8 mouse cellular contexts compared by ENCODE assay signal in genomic region chr3:96501391-96502115, GRCm38 (mm10). TPM values are rescaled to one million over a fixed set of nuclear protein-coding genes. Genes with fewer than 3 reads are reported as not detected.
DNase-seq lines count a peak whose midpoint lies in the region; ATAC-seq and TF ChIP-seq lines count a peak whose summit lies in the region.

No protein-coding gene starts in this region.

- peak; percentile 95 for DNase-seq in adipocyte (ENCODE audit: low spot score)
- peak; percentile 72 to 75 for DNase-seq in gastrocnemius, adult 8-10 months (ENCODE audit: low spot score in 2 of 2)
- DNase-seq in left cerebral cortex, postnatal 10 days (ENCODE audit: extremely low spot score in 1 of 2, low spot score in 2 of 2) = peak; percentile 82 to 83
- peak; percentile 86 to 88 for DNase-seq in right cerebral cortex, postnatal 10 days (ENCODE audit: low spot score in 2 of 2)
- DNase-seq in urinary bladder, postnatal 14 days (ENCODE audit: low spot score) = peak; percentile 87

- peak; percentile 29 for ATAC-seq in inflammation-experienced regulatory T-cells, adult 6 months
- 0 out of 2 replicates have a peak, but pooled peaks have one; percentile 21 for ATAC-seq in megakaryocyte progenitor cell, adult 5-6 weeks (replicated peaks; ENCODE audit: poor library complexity)

- TF ChIP-seq POLR2A in cortical plate, adult 2 months (IDR thresholded peaks at IDR 0.05; ENCODE audit: extremely low read depth, insufficient read depth, low read length) = no peak

- intact Hi-C loops in left cerebral cortex, postnatal 10 days (cut with DNase I) = loop anchor here (5.0 kb wide), 1 partner anchor 219 kb away; no protein-coding TSS in a partner anchor

- no peak for TF ChIP-seq CTCF in cortical plate, adult 2 months (IDR thresholded peaks at IDR 0.05; ENCODE audit: extremely low read depth, insufficient read depth, low read length)

- H3K4me1 ChIP-seq in cortical plate, adult 2 months (ENCODE audit: control insufficient read depth, insufficient read depth, low read length) = no peaks in the 10 kb centered on the region

- H3K4me3 ChIP-seq in cortical plate, adult 2 months (ENCODE audit: insufficient read depth, low read length) = peak overlapping the region; percentile 61

- no peak overlapping the region for H3K27ac ChIP-seq in cortical plate, adult 2 months (ENCODE audit: insufficient read depth, low read length)

RNA-seq across cellular contexts. Expression of gene Hfe2, which starts 23.4 kb away (rescaled TPM):
- polyA plus RNA-seq in cortical plate, adult 2 months (2012; rRNA removed) = 1.4 and 1.5 TPM in 2 replicates
- total RNA-seq in gastrocnemius, adult 8-10 months (2022) = 100 to 1,000 TPM; 562 to 917 (median 709) TPM
- polyA plus RNA-seq in inflammation-experienced regulatory T-cells, adult 6 months (2017; shearing (Covaris generic)) = not detected
- total RNA-seq in left cerebral cortex, postnatal 10 days (2021) = under 1 TPM; 0.39 to 0.57 TPM
- total RNA-seq in megakaryocyte progenitor cell, adult 5-6 weeks (2015) = not detected in 2 replicates
- not detected in 2 replicates for total RNA-seq in megakaryocyte progenitor cell, adult 5-6 weeks (2017)

RNA-seq across cellular contexts. Expression of gene BC107364, which starts 49.4 kb away (rescaled TPM):
- not detected in 2 replicates for polyA plus RNA-seq in cortical plate, adult 2 months (2012; rRNA removed)
- not detected for total RNA-seq in gastrocnemius, adult 8-10 months (2022)
- not detected for polyA plus RNA-seq in inflammation-experienced regulatory T-cells, adult 6 months (2017; shearing (Covaris generic))
- total RNA-seq in left cerebral cortex, postnatal 10 days (2021) = not detected
- total RNA-seq in megakaryocyte progenitor cell, adult 5-6 weeks (2015) = not detected in 2 replicates
- not detected in 2 replicates for total RNA-seq in megakaryocyte progenitor cell, adult 5-6 weeks (2017)

RNA-seq across cellular contexts. Expression of gene Txnip, which starts 56.2 kb away (rescaled TPM):
- polyA plus RNA-seq in cortical plate, adult 2 months (2012; rRNA removed) = 31.4 and 38.5 TPM in 2 replicates
- 100 to 1,000 TPM; 365 to 573 (median 474) TPM for total RNA-seq in gastrocnemius, adult 8-10 months (2022)
- polyA plus RNA-seq in inflammation-experienced regulatory T-cells, adult 6 months (2017; shearing (Covaris generic)) = 100 to 1,000 TPM; 160 to 366 (median 354) TPM
- 10 to 100 TPM; 40.3 to 45.4 TPM for total RNA-seq in left cerebral cortex, postnatal 10 days (2021)
- total RNA-seq in megakaryocyte progenitor cell, adult 5-6 weeks (2015) = 103 and 139 TPM in 2 replicates
- 94.6 and 128 TPM in 2 replicates for total RNA-seq in megakaryocyte progenitor cell, adult 5-6 weeks (2017)

Comparison
In these comparisons a context has a peak if more than half of its experiments do, and no peak if none do; other contexts are left out.
1. RNA of gene Hfe2, which starts 23.4 kb away (total RNA-seq): 562 to 917 TPM in gastrocnemius, adult 8-10 months; 0.39 to 0.57 TPM in left cerebral cortex, postnatal 10 days and not detected in megakaryocyte progenitor cell, adult 5-6 weeks; every median in the first group is over 100 times any median in the second.
2. Peak in every context shown above with its lines, with median percentiles within 50 percentile points of each other: DNase-seq.